8 mouse cellular contexts compared by ENCODE assay signal in genomic region chr7:110615792-110616191, GRCm38 (mm10). TPM values are rescaled to one million over a fixed set of nuclear protein-coding genes. Genes with fewer than 3 reads are reported as not detected.
DNase-seq lines count a peak whose midpoint lies in the region; ATAC-seq and TF ChIP-seq lines count a peak whose summit lies in the region.

No protein-coding gene starts in this region.

- peak overlapping the region; percentile 22; the same call in 1 of the 2 replicates for H3K4me2 ChIP-seq in embryonic facial prominence, embryonic 11.5 days (ENCODE audit: low read depth, low read length)
- H3K4me2 ChIP-seq in heart, embryonic 12.5 days, result peak overlapping the region; percentile 78
- peak overlapping the region; percentile 74 for H3K4me2 ChIP-seq in kidney, postnatal 0 days (ENCODE audit: low read length)
- H3K4me2 ChIP-seq in midbrain, embryonic 13.5 days (replicated peaks), result peak overlapping the region; percentile 81; the same call in 1 of the 2 replicates

- no peaks in the 10 kb centered on the region; the same call in 1 of the 2 replicates for H3K4me1 ChIP-seq in embryonic facial prominence, embryonic 11.5 days (ENCODE audit: control insufficient read depth, insufficient read depth, low read length)
- H3K4me1 ChIP-seq in heart, embryonic 12.5 days (replicated peaks), result peaks cover 47% of the 10 kb centered on the region
- H3K4me1 ChIP-seq in kidney, postnatal 0 days (replicated peaks; ENCODE audit: insufficient read depth, low read length), result peaks cover 16% of the 10 kb centered on the region
- peaks cover 30% of the 10 kb centered on the region for H3K4me1 ChIP-seq in midbrain, embryonic 13.5 days (replicated peaks)

- H3K9me3 ChIP-seq in embryonic facial prominence, embryonic 11.5 days (replicated peaks; ENCODE audit: control insufficient read depth, low read length), result no peaks in the 10 kb centered on the region
- no peaks in the 10 kb centered on the region for H3K9me3 ChIP-seq in heart, embryonic 12.5 days (replicated peaks)
- H3K9me3 ChIP-seq in kidney, postnatal 0 days (replicated peaks; ENCODE audit: low read length), result no peaks in the 10 kb centered on the region
- H3K9me3 ChIP-seq in midbrain, embryonic 13.5 days, result no peaks in the 10 kb centered on the region

- H3K27ac ChIP-seq in embryonic facial prominence, embryonic 11.5 days (replicated peaks; ENCODE audit: low read depth, low read length), result no peak overlapping the region
- H3K27ac ChIP-seq in heart, embryonic 12.5 days (ENCODE audit: poor library complexity, severe bottlenecking), result no peak overlapping the region
- peak overlapping the region; percentile 100 for H3K27ac ChIP-seq in kidney, postnatal 0 days
- H3K27ac ChIP-seq in midbrain, embryonic 13.5 days, result no peak overlapping the region

- no peak for ATAC-seq in embryonic facial prominence, embryonic 11.5 days (replicated peaks; ENCODE audit: insufficient number of reproducible peaks, low FRiP score, low TSS enrichment, low read depth)
- ATAC-seq in heart, embryonic 12.5 days (ENCODE audit: insufficient number of reproducible peaks, low FRiP score), result no peak
- no peak for ATAC-seq in kidney, postnatal 0 days (replicated peaks; ENCODE audit: low FRiP score, low read depth)
- no peak for ATAC-seq in midbrain, embryonic 13.5 days
- no peak for ATAC-seq in inflammation-experienced regulatory T-cells, adult 6 months
- ATAC-seq in CD4-positive, CD25-positive, alpha-beta regulatory T cell, adult 4 months, result no peak
- ATAC-seq in erythroid progenitor cell, adult 5-6 weeks (replicated peaks; ENCODE audit: low FRiP score, poor library complexity, severe bottlenecking), result no peak

- H3K27me3 ChIP-seq in embryonic facial prominence, embryonic 11.5 days (ENCODE audit: control insufficient read depth, insufficient read depth, low read length), result no peaks in the 10 kb centered on the region
- 0 out of 2 replicates have a peak, but pooled peaks cover 7% of the 10 kb centered on the region for H3K27me3 ChIP-seq in heart, embryonic 12.5 days (replicated peaks)
- no peaks in the 10 kb centered on the region for H3K27me3 ChIP-seq in kidney, postnatal 0 days (ENCODE audit: insufficient read depth, low read length)
- H3K27me3 ChIP-seq in midbrain, embryonic 13.5 days, result peaks cover 12% of the 10 kb centered on the region

- no peaks in the 10 kb centered on the region for H3K36me3 ChIP-seq in embryonic facial prominence, embryonic 11.5 days (replicated peaks; ENCODE audit: control insufficient read depth, insufficient read depth, low read depth, low read length)
- H3K36me3 ChIP-seq in heart, embryonic 12.5 days, result no peaks in the 10 kb centered on the region
- no peaks in the 10 kb centered on the region for H3K36me3 ChIP-seq in kidney, postnatal 0 days (ENCODE audit: insufficient read depth, low read length)
- no peaks in the 10 kb centered on the region for H3K36me3 ChIP-seq in midbrain, embryonic 13.5 days

- 8% methylated on average over 11 of the region's 11 CpGs for WGBS in embryonic facial prominence, embryonic 11.5 days
- 15% methylated on average over 11 of the region's 11 CpGs for WGBS in heart, embryonic 12.5 days
- 14% methylated on average over 11 of the region's 11 CpGs for WGBS in kidney, postnatal 0 days
- whole genome bisulfite sequencing in midbrain, embryonic 13.5 days, result 15% methylated on average over 11 of the region's 11 CpGs

- peak overlapping the region; percentile 84; the same call in 1 of the 2 replicates for H3K4me3 ChIP-seq in embryonic facial prominence, embryonic 11.5 days (ENCODE audit: low read depth, low read length)
- H3K4me3 ChIP-seq in heart, embryonic 12.5 days, result peak overlapping the region; percentile 94
- H3K4me3 ChIP-seq in kidney, postnatal 0 days (replicated peaks; ENCODE audit: low read depth, low read length), result peak overlapping the region; percentile 96
- H3K4me3 ChIP-seq in midbrain, embryonic 13.5 days (replicated peaks), result peak overlapping the region; percentile 95

- no peak for DNase-seq in embryonic facial prominence, embryonic 11.5 days (ENCODE audit: low spot score)
- DNase-seq in kidney, postnatal 0 days (ENCODE audit: low spot score), result peak; percentile 53
- DNase-seq in testis, postnatal 10 days (ENCODE audit: low spot score), result no peak

- TF ChIP-seq CTCF in kidney, postnatal 0 days (IDR thresholded peaks at IDR 0.05; ENCODE audit: low read depth), result no peak

- H3K9ac ChIP-seq in embryonic facial prominence, embryonic 11.5 days (replicated peaks; ENCODE audit: low read length), result no peak overlapping the region
- peak overlapping the region; percentile 34; the same call in 1 of the 2 replicates for H3K9ac ChIP-seq in heart, embryonic 12.5 days
- H3K9ac ChIP-seq in kidney, postnatal 0 days (ENCODE audit: low read depth, low read length), result 0 out of 2 replicates have a peak overlapping the region, but pooled peaks have one; percentile 98
- no peak overlapping the region for H3K9ac ChIP-seq in midbrain, embryonic 13.5 days (replicated peaks)

RNA-seq across cellular contexts. Expression of gene Sbf2, which starts 1.1 kb away (rescaled TPM):
- 25.2 and 25.4 TPM in 2 replicates for polyA plus RNA-seq in embryonic facial prominence, embryonic 11.5 days (2014; fragmentation: Nextera tagmentation; extraction: Ambion mirVana)
- polyA plus RNA-seq in heart, embryonic 12.5 days (2016; fragmentation: Nextera tagmentation; extraction: Ambion mirVana), result 39.2 and 43.3 TPM in 2 replicates
- 26.9 and 27.5 TPM in 2 replicates for polyA plus RNA-seq in kidney, postnatal 0 days (2015; fragmentation: Nextera tagmentation; extraction: Ambion mirVana)
- polyA plus RNA-seq in midbrain, embryonic 13.5 days (2015; fragmentation: Nextera tagmentation; extraction: Ambion mirVana), result 57.6 and 63.2 TPM in 2 replicates
- polyA plus RNA-seq in inflammation-experienced regulatory T-cells, adult 6 months (2017; shearing (Covaris generic)), result 1 to 10 TPM in 2 of 3 experiments, under 1 TPM in 1; 0.40 to 2.9 (median 2.1) TPM
- polyA plus RNA-seq in CD4-positive, CD25-positive, alpha-beta regulatory T cell, adult 4 months (2017; shearing (Covaris generic)), result 1 to 10 TPM; 1.2 to 3.1 TPM
- total RNA-seq in erythroid progenitor cell, adult 5-6 weeks (2015; ENCODE audit: low replicate concordance), result 10.9 and 15.5 TPM in 2 replicates
- total RNA-seq in erythroid progenitor cell, adult 5-6 weeks (2017; ENCODE audit: low replicate concordance), result 0.38 and 4.1 TPM in 2 replicates

RNA-seq across cellular contexts. Expression of gene Adm, which starts 11.7 kb away (rescaled TPM):
- 1.5 and 2.0 TPM in 2 replicates for polyA plus RNA-seq in embryonic facial prominence, embryonic 11.5 days (2014; fragmentation: Nextera tagmentation; extraction: Ambion mirVana)
- polyA plus RNA-seq in heart, embryonic 12.5 days (2016; fragmentation: Nextera tagmentation; extraction: Ambion mirVana), result 10.1 and 10.9 TPM in 2 replicates
- 9.9 and 10.6 TPM in 2 replicates for polyA plus RNA-seq in kidney, postnatal 0 days (2015; fragmentation: Nextera tagmentation; extraction: Ambion mirVana)
- polyA plus RNA-seq in midbrain, embryonic 13.5 days (2015; fragmentation: Nextera tagmentation; extraction: Ambion mirVana), result 4.5 TPM in 2 replicates
- not detected for polyA plus RNA-seq in inflammation-experienced regulatory T-cells, adult 6 months (2017; shearing (Covaris generic))
- not detected for polyA plus RNA-seq in CD4-positive, CD25-positive, alpha-beta regulatory T cell, adult 4 months (2017; shearing (Covaris generic))
- not detected in 2 replicates for total RNA-seq in erythroid progenitor cell, adult 5-6 weeks (2015; ENCODE audit: low replicate concordance)
- not detected in 2 replicates for total RNA-seq in erythroid progenitor cell, adult 5-6 weeks (2017; ENCODE audit: low replicate concordance)

Comparison
In these comparisons a context has a peak if more than half of its experiments do, and no peak if none do; other contexts are left out.
1. H3K4me2 ChIP-seq: peak in every context shown above with its lines; median percentile 81 in midbrain, embryonic 13.5 days; 78 in heart, embryonic 12.5 days; 74 in kidney, postnatal 0 days; 22 in embryonic facial prominence, embryonic 11.5 days.
2. H3K9ac ChIP-seq: peak in heart, embryonic 12.5 days (single experiment) and kidney, postnatal 0 days (single experiment); none in embryonic facial prominence, embryonic 11.5 days (single experiment) and midbrain, embryonic 13.5 days (single experiment).
3. Peak in every context shown above with its lines, with median percentiles within 50 percentile points of each other: H3K4me3 ChIP-seq.